Mouse (Mus musculus) bone marrow, adult 2 months (tissue): ENCODE measurements around the gene Dlec1. TPM values are rescaled to one million over a fixed set of nuclear protein-coding genes. Genes with fewer than 3 reads are reported as not detected.

ENCODE experiments used
- H3K27ac ChIP-seq: fragments of 200-500 bp; 2 replicates; pipeline ENCODE4 v1.5.1; 2012; ENCODE audit warnings: low read depth, mild to moderate bottlenecking, control low read depth, inconsistent platforms, low read length; ENCODE audit not compliant: control insufficient read depth, poor library complexity, insufficient read depth
- H3K4me1 ChIP-seq: fragments of 200-500 bp; 2 replicates; pipeline ENCODE4 v1.6.1; 2011; ENCODE audit warnings: low read length; ENCODE audit not compliant: control insufficient read depth, insufficient read depth
- H3K4me3 ChIP-seq: fragments of 200-500 bp; replicated peaks from 2 replicates; pipeline ENCODE3; 2011; ENCODE audit warnings: mild to moderate bottlenecking, low read depth, low read length, control low read depth; ENCODE audit not compliant: control insufficient read depth
- CTCF ChIP-seq: fragments of 200-500 bp; IDR thresholded peaks from 2 replicates; pipeline ENCODE4 v1.5.1; 2011; ENCODE audit warnings: low read length, control low read depth; ENCODE audit not compliant: control insufficient read depth, insufficient read depth
- POLR2A ChIP-seq: fragments of 200-500 bp; IDR thresholded peaks from 2 replicates; pipeline ENCODE4 v1.6.1; 2011; ENCODE audit warnings: low read depth, mild to moderate bottlenecking, control low read depth, low read length, borderline replicate concordance; ENCODE audit not compliant: control insufficient read depth
- WGBS: fragments of 180-500 bp; shearing (Covaris S2); methylation state at CpG from one replicate; pipeline ENCODE4 v1.1.7; 2018; 5-methylcytosine and 5-hydroxymethylcytosine counted together
- polyA plus RNA-seq: library from polyadenylated mRNA; stranded (reverse); fragments of >200 nt; gene quantifications from 2 replicates; pipeline ENCODE4 v1.2.4, GENCODE M21; 2011; ENCODE audit warnings: low replicate concordance; ENCODE audit not compliant: missing spikeins, insufficient read depth, insufficient read length

Dlec1 gene
- polyA plus RNA-seq: 2.5 TPM in 1 of 2 replicates, not detected in the other

DNA sequence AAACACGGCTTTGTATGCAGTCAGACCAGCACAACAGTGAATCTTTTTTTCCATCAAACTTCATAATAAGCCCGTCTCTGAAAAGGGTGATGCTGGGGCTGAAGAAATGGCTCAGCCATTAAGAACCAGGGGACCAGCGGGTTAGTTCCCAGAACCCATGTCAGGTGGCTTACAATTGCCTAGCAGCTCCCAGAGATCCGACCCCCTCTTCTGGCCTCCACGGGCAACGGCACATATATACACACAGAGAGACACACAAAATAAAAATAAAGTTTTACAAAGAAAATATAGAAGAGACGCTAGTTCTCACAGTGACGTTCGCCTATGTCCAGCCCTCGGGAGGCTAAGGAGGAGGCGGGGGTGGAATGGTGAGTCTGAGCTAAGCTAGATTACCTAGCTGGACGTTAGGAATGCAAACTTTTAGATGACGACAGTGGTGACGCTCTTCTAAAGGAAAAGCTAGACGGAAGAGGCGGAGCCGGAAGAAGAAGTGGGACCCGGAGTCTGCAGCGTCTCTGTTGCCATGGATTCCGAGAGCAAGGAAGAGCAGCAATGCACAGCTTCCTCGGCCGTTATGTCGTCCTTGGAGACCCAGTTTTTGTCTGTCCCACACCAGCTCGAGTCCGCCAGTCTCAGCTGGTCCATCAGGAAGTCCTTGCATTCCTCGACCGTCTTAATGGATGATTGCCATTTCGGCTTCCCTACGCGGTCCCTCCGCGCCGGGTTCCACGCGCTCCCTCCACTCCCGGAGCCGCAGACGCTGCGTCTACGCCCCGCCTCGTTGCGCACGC lies at the start of gene Dlec1:
Dlec1 (plus strand) TSS at position 487 of the 791 bp plus-strand sequence.
- Histone ChIP-seq H3K27ac (no peak within 1 kb of the TSS), H3K4me1 (no peaks in the 10 kb centered on the region), H3K4me3 (peak within 1 kb of the TSS; percentile 67)
- WGBS: 4% methylated on average over 44 of the region's 44 CpGs
- no peak for TF ChIP-seq CTCF
- TF ChIP-seq POLR2A: 0 out of 2 replicates have a peak, but pooled peaks have one; percentile 16

DNA sequence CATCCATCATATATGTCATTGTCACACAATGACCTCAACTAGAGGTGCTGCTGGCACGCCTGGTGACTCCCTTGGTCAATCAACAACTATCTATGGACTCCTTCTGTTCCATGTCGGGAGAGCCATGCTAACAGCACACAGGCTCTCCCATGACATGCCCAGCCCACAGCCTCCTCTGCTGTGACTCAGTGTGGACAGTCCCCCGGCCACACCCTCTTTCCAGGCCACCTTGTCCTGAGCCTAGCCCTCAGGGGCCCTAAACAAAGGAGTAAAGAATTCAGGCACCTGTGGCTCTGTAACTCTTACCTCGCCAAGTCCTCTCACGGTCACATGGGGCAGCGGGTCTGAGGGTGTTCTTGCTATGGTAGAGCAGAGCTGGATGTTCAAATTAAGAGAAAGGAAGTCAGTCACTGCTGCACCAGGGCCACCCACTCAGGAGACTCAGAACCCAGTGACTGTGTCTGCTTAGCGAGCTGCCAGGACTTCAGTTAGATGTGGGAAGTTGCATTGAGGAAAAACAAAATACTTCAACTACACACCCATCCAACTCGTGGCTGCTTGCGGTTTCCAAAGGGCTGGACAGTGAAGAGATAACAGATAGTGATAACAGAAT lies 48.2 kb upstream of the Dlec1 start:
- Histone ChIP-seq H3K27ac (no peak overlapping the region), H3K4me1 (no peaks in the 10 kb centered on the region), H3K4me3 (no peak overlapping the region)
- WGBS: 47% methylated on average over 9 of the region's 9 CpGs
- TF ChIP-seq CTCF (no peak), POLR2A (no peak)

DNA sequence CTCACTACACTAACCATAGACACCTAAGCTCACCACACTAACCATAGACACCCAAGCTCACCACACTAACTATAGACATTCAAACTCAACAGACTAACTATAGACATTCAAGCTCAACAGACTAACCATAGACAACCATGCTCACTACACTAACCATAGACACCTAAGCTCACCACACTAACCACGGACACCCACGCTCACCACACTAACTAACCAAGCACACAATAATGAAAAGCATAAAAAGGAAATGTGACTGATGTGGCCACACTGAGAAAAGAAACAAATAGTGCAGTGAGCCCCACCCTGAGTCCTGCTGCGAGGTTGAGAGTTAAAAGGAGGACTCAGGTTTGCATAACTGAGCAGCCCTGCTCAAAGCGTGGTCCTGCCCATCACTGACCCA lies 46.9 kb upstream of the Dlec1 start:
- Histone ChIP-seq H3K4me3 (no peak overlapping the region), H3K4me1 (no peaks in the 10 kb centered on the region), H3K27ac (no peak overlapping the region)
- no peak for TF ChIP-seq CTCF
- no peak for TF ChIP-seq POLR2A
- WGBS: 56% methylated on average over 4 of the region's 4 CpGs

DNA sequence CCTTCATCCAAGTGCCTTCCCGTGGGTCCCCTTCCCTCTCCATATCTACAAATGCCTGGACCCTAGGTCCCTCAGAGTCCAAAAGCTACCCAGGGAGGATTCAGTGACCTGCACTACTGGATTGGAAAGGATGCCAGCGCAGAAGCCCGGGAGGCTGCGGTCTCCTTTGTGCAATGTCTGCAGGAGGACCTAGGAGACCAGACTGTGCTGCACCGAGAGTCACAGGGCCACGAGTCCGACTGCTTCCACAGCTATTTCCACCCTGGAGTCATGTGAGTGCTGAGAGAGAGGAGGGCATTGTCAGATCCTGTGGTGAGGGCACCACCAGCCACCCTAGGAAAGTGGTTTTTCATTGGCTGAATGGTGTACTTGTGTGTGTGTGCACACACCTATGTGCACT lies 44.0 kb upstream of the Dlec1 start:
- WGBS: 89% methylated on average over 7 of the region's 7 CpGs
- H3K27ac ChIP-seq: no peak overlapping the region
- H3K4me1 ChIP-seq: no peaks in the 10 kb centered on the region
- TF ChIP-seq CTCF (no peak), POLR2A (no peak)
- no peak overlapping the region for H3K4me3 ChIP-seq

DNA sequence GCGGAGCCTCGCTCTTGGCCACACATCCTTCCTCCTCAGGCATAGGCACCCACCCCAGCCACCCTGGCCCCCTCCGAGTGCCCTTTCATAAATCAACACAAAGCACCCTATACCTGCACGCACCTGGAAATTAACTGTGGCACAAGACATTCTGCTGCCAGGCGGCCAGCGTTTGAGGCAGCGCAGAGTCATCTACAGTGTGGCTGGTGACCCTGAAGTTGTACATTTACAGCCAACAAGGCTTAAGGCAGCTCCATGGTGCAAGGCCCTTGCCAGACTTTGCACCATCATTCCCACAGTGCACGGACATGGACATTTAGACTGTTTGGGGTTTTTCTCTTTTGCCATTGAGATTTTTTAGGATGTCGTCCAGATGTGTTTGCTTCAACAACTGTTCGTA lies 41.6 kb upstream of the Dlec1 start:
- Histone ChIP-seq H3K27ac (no peak overlapping the region), H3K4me3 (no peak overlapping the region), H3K4me1 (no peaks in the 10 kb centered on the region; the same call in 1 of the 2 replicates)
- no peak for TF ChIP-seq CTCF
- TF ChIP-seq POLR2A: no peak
- WGBS: 81% methylated on average over 10 of the region's 10 CpGs

DNA sequence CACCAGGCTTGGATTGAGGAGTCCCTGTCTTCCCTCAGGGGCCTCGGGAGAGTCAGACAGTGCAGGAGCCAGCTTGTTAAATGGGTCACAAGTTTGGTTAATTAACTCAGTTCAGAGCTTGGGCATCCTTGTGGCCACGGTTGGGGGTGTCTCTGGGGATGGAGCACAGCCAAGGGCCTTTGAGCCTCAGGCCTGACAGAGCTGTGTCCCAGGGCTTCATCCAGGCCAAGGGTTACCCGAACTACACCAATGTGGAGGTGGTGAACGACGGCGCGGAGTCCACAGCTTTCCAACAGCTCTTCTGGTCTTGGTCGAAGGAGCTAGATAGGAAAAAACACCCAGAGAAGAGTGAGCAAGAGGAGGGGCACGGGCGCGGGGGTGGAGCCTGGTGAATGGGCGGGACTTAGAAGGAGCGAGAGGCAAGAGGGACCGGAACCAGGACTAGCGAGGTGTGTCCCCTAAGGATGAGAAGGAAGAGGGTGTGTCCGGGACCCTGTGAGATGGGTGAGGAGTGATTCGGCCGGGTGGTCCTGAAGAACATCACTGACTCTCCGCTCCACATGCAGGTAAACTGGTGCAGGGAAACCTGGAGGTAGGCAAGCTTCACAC lies 39.1 kb upstream of the Dlec1 start:
- no peak for TF ChIP-seq POLR2A
- no peak for TF ChIP-seq CTCF
- H3K4me3 ChIP-seq: peak overlapping the region; percentile 62
- WGBS: 58% methylated on average over 19 of the region's 19 CpGs
- H3K27ac ChIP-seq: no peak overlapping the region
- H3K4me1 ChIP-seq: no peaks in the 10 kb centered on the region; the same call in 1 of the 2 replicates

DNA sequence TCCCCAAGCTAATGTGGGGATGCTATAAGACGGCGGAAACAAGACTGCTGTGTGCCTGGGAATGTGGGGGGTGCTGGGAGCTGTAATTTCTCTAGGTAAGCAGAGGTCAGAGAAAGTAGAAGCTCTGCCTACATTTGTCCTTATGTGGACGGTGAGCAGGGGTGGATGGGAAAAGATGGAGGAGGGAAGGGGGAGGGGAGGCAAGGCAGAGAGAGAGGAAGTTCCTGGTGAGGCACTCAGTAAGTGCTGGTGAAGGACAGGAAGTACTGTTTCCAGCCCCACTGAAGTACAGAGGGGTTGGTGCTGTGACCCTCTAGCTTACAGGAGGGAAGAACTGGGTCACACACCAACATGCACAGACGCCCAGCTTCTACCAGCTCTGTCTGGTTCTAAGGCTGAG lies 38.0 kb upstream of the Dlec1 start:
- H3K27ac ChIP-seq: no peak overlapping the region
- no peak for TF ChIP-seq POLR2A
- no peaks in the 10 kb centered on the region; the same call in 1 of the 2 replicates for H3K4me1 ChIP-seq
- 30% methylated on average over 4 of the region's 4 CpGs for WGBS
- H3K4me3 ChIP-seq: peak overlapping the region; percentile 24

DNA sequence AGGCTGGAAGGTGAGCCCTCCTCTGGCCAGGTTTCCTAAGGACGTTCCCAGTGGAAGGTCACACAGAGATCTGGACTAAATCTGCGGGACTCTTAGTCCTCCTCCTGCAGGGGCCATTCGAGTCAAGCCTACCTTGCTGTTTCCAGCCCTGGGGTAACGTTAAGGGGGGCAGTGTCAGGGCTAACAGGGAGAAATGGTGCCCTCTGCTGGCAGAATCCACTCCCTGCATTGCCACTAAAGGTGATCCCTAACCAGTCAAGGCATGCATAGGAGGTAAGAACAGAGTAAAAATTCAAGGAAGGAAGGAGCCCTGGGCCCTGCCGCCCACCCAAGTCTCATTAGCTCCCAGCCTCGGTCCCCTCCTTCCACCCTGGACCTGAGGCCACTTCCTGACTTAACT lies 34.7 kb upstream of the Dlec1 start:
- whole genome bisulfite sequencing: 3% methylated on average over 6 of the region's 6 CpGs
- TF ChIP-seq CTCF: peak; percentile 87
- TF ChIP-seq POLR2A: no peak
- H3K4me1 ChIP-seq: no peaks in the 10 kb centered on the region; the same call in 1 of the 2 replicates
- H3K27ac ChIP-seq: no peak overlapping the region
- no peak overlapping the region for H3K4me3 ChIP-seq
